In the genomic region with DNA sequence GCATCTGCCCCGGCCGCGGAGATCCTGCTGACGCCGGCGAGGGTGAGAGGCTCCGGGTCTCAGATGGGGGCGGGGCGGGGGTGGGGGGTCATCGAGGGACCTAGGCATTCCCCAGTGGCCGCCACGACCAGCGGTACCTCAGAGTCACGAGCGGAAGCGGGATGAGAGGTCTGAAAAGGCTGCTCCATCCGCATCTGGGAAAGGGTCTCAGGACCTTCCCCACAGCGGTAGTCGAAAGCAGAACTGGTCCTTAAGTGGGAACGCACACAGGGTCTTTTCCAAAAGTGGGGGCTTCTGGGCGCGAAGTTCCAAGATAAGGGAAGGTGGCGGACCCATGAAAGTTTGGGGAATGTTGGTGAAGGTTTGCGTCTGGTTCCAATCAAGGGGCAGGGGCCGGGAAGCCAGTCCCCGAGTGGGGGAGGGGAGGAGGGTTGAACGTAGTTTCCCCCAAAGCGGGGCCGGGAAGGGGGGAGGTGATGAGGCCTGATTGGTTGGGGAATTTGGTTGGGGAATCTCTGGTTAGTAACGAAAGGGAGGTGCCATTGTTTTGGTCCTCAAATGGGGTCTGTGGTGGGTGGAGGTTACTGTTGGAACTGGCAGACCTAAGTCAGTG, we compare ENCODE assay signal across 8 mouse cellular contexts. TPM values are rescaled to one million over a fixed set of nuclear protein-coding genes. Genes with fewer than 3 reads are reported as not detected.
DNase-seq lines count a peak whose midpoint lies in the region; ATAC-seq and TF ChIP-seq lines count a peak whose summit lies in the region.

No protein-coding gene starts in this region.

- no peaks in the 10 kb centered on the region for H3K9me3 ChIP-seq in forebrain, embryonic 12.5 days
- no peaks in the 10 kb centered on the region for H3K9me3 ChIP-seq in intestine, embryonic 14.5 days (ENCODE audit: control insufficient read depth, low read length)
- no peaks in the 10 kb centered on the region for H3K9me3 ChIP-seq in neural tube, embryonic 15.5 days (replicated peaks)

- peak overlapping the region; percentile 81 for H3K9ac ChIP-seq in forebrain, embryonic 12.5 days
- H3K9ac ChIP-seq in intestine, embryonic 14.5 days (ENCODE audit: low read length), result peak overlapping the region; percentile 74
- peak overlapping the region; percentile 82 for H3K9ac ChIP-seq in neural tube, embryonic 15.5 days (replicated peaks)

- peak; percentile 74 for DNase-seq in right cerebral cortex, postnatal 4 days
- no peak for DNase-seq in right cerebral cortex, adult 18-20 months
- DNase-seq in brain, embryonic 14.5 days (ENCODE audit: low read depth), result peak; percentile 80
- DNase-seq in intestine, embryonic 14.5 days (ENCODE audit: low spot score), result peak; percentile 87
- no peak for DNase-seq in lung, adult 2 months
- DNase-seq in spleen, postnatal 4 days (ENCODE audit: low spot score in 2 of 2), result no peak

- no peak for TF ChIP-seq POLR2A in brain, embryonic 14.5 days (IDR thresholded peaks at IDR 0.05; ENCODE audit: borderline replicate concordance, extremely low read depth, insufficient read depth, insufficient read length, poor library complexity, severe bottlenecking)
- TF ChIP-seq POLR2A in lung, adult 2 months (IDR thresholded peaks at IDR 0.05; ENCODE audit: borderline replicate concordance, extremely low read depth, low read depth, low read length), result no peak

- no peak for TF ChIP-seq CTCF in brain, embryonic 14.5 days (IDR thresholded peaks at IDR 0.05; ENCODE audit: borderline replicate concordance, extremely low read depth, insufficient read depth, insufficient read length)
- TF ChIP-seq CTCF in lung, adult 2 months (IDR thresholded peaks at IDR 0.05; ENCODE audit: insufficient read depth, low read length), result no peak

- peak overlapping the region; percentile 74 for H3K4me3 ChIP-seq in forebrain, embryonic 12.5 days (replicated peaks)
- H3K4me3 ChIP-seq in intestine, embryonic 14.5 days (ENCODE audit: low read depth, low read length), result peak overlapping the region; percentile 83
- peak overlapping the region; percentile 78 for H3K4me3 ChIP-seq in lung, adult 2 months (replicated peaks; ENCODE audit: extremely low read depth, low read depth, low read length)
- H3K4me3 ChIP-seq in neural tube, embryonic 15.5 days (replicated peaks), result peak overlapping the region; percentile 85

- H3K36me3 ChIP-seq in forebrain, embryonic 12.5 days (replicated peaks), result no peaks in the 10 kb centered on the region
- no peaks in the 10 kb centered on the region for H3K36me3 ChIP-seq in intestine, embryonic 14.5 days (ENCODE audit: control insufficient read depth, insufficient read depth, low read length)
- no peaks in the 10 kb centered on the region for H3K36me3 ChIP-seq in neural tube, embryonic 15.5 days

- 1% methylated on average over 30 of the region's 30 CpGs for WGBS in forebrain, embryonic 12.5 days
- WGBS in intestine, embryonic 14.5 days, result 2% methylated on average over 30 of the region's 30 CpGs
- 2% methylated on average over 30 of the region's 30 CpGs for WGBS in lung, adult 2 months
- 3% methylated on average over 30 of the region's 30 CpGs for WGBS in neural tube, embryonic 15.5 days

- no peaks in the 10 kb centered on the region for H3K27me3 ChIP-seq in forebrain, embryonic 12.5 days
- H3K27me3 ChIP-seq in intestine, embryonic 14.5 days (replicated peaks; ENCODE audit: control insufficient read depth, insufficient read depth, low read length), result no peaks in the 10 kb centered on the region
- no peaks in the 10 kb centered on the region for H3K27me3 ChIP-seq in neural tube, embryonic 15.5 days (replicated peaks)

- peak overlapping the region; percentile 89 for H3K27ac ChIP-seq in forebrain, embryonic 12.5 days
- H3K27ac ChIP-seq in intestine, embryonic 14.5 days (ENCODE audit: low read depth), result peak overlapping the region; percentile 83
- peak overlapping the region; percentile 90 for H3K27ac ChIP-seq in neural tube, embryonic 15.5 days (replicated peaks)

- peaks cover 49% of the 10 kb centered on the region for H3K4me1 ChIP-seq in forebrain, embryonic 12.5 days
- peaks cover 36% of the 10 kb centered on the region for H3K4me1 ChIP-seq in intestine, embryonic 14.5 days (replicated peaks; ENCODE audit: control insufficient read depth, insufficient read depth, low read length)
- H3K4me1 ChIP-seq in lung, adult 2 months (ENCODE audit: control insufficient read depth, insufficient read depth, low read length), result peaks cover 5% of the 10 kb centered on the region
- peaks cover 55% of the 10 kb centered on the region for H3K4me1 ChIP-seq in neural tube, embryonic 15.5 days

- H3K4me2 ChIP-seq in forebrain, embryonic 12.5 days, result peak overlapping the region; percentile 82
- H3K4me2 ChIP-seq in intestine, embryonic 14.5 days (ENCODE audit: low read length), result peak overlapping the region; percentile 87
- H3K4me2 ChIP-seq in neural tube, embryonic 15.5 days, result peak overlapping the region; percentile 88

- peak; percentile 57 for ATAC-seq in forebrain, embryonic 12.5 days (ENCODE audit: low FRiP score)
- ATAC-seq in intestine, embryonic 14.5 days (replicated peaks; ENCODE audit: low FRiP score, low TSS enrichment, low read depth), result peak; percentile 42
- ATAC-seq in neural tube, embryonic 15.5 days (ENCODE audit: low FRiP score), result peak; percentile 54

RNA-seq across cellular contexts. Expression of a gene that starts 0.8 kb away (rescaled TPM):
- polyA plus RNA-seq in brain, embryonic 14.5 days (2012; rRNA removed), result 160 and 168 TPM in 2 replicates
- 116 and 119 TPM in 2 replicates for polyA plus RNA-seq in forebrain, embryonic 12.5 days (2016; fragmentation: Nextera tagmentation; extraction: Ambion mirVana)
- polyA plus RNA-seq in intestine, embryonic 14.5 days (2014; fragmentation: Nextera tagmentation; extraction: Ambion mirVana), result 92.0 and 96.7 TPM in 2 replicates
- polyA plus RNA-seq in lung, adult 2 months (2012; rRNA removed), result 232 and 319 TPM in 2 replicates
- polyA plus RNA-seq in neural tube, embryonic 15.5 days (2015; fragmentation: Nextera tagmentation; extraction: Ambion mirVana), result 185 and 211 TPM in 2 replicates

RNA-seq across cellular contexts. Expression of a gene that starts 33.4 kb away (rescaled TPM):
- 6.9 and 7.5 TPM in 2 replicates for polyA plus RNA-seq in brain, embryonic 14.5 days (2012; rRNA removed)
- 2.4 and 3.7 TPM in 2 replicates for polyA plus RNA-seq in forebrain, embryonic 12.5 days (2016; fragmentation: Nextera tagmentation; extraction: Ambion mirVana)
- 0.28 TPM in 1 of 2 replicates, not detected in the other for polyA plus RNA-seq in intestine, embryonic 14.5 days (2014; fragmentation: Nextera tagmentation; extraction: Ambion mirVana)
- polyA plus RNA-seq in lung, adult 2 months (2012; rRNA removed), result not detected in 2 replicates
- polyA plus RNA-seq in neural tube, embryonic 15.5 days (2015; fragmentation: Nextera tagmentation; extraction: Ambion mirVana), result 6.7 and 6.8 TPM in 2 replicates

Comparison
In these comparisons a context has a peak if more than half of its experiments do, and no peak if none do; other contexts are left out.
1. DNase-seq: peak in right cerebral cortex, postnatal 4 days (single experiment), brain, embryonic 14.5 days (single experiment) and intestine, embryonic 14.5 days (single experiment); none in right cerebral cortex, adult 18-20 months (single experiment), lung, adult 2 months (single experiment) and spleen, postnatal 4 days (0 of 2).
2. Peak in every context shown above with its lines, with median percentiles within 50 percentile points of each other: ATAC-seq, H3K27ac ChIP-seq, H3K4me2 ChIP-seq, H3K4me3 ChIP-seq and H3K9ac ChIP-seq.